Mouse (Mus musculus): ENCODE data around the gene Gpatch8.

The Gpatch8 gene

GRCm38 (mm10) chr11:102447497-102447896, 108.7 kb downstream of the Gpatch8 start, which contains the start of gene Fam171a2:
TSS of gene Fam171a2 (minus strand) at chr11:102447682.
- DNase-seq = peak; percentile 84

GRCm38 (mm10) chr11:102446581-102447461, 109.4 kb downstream of the Gpatch8 start:
- peak; percentile 84 for DNase-seq

- peak; percentile 80 for DNase-seq
Measured at GRCm38 (mm10) chr11:102445891-102446361, 110.3 kb downstream of the Gpatch8 start.

DNA sequence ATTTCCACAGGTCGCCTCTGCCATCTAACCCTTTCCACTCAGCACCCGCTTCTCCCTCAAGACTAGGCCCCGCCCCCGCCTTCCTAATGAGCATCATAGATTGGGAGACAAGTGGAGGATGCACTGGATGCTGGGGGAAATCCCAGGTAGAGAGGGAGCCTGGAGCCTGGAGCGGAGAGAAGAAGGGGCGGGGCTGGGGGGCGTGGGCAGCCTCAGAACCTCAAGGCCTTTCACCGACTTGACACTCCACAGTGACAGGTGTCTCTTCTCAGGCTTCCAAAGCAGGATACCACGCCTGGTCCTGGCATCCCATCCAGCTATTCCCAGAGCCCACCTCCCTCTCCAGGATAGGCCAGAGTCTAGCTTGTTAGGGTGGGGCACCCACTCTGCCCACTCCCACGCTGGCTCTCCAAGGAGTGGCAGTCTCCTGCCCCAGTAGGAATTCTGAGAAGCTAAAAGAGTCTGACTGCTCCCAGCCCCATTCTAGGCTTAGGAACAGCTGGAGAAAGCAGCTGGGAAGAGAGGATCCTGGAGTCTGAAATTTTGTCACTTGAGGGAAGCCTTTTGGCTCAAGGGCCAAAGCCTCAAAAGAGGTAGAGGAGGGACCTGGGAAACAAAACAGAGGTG, 110.8 kb downstream of the Gpatch8 start:
- DNase-seq = peak; percentile 67

DNA sequence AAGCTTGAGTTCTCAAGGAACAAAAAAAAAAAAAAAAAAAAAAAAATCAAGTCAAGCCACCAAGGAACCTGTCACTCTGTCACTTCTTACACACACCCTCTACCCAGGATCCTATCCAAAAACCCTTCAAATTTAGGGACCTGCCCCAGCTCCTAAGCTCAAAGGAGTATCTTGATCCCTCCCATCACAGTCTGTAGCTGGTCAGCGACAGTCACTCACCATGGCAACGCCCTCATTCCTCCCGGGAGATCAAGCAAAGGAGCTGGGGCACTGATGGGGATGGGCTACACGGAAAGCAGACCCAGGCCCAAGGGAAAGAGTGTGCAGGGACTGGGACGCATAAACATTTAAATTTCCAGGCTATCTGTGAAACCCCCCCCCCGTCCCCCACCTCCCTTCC, 111.4 kb downstream of the Gpatch8 start:
- peak; percentile 14 for DNase-seq

GRCm38 (mm10) chr11:102444321-102444720, 111.9 kb downstream of the Gpatch8 start:
- DNase-seq = no peak

DNA sequence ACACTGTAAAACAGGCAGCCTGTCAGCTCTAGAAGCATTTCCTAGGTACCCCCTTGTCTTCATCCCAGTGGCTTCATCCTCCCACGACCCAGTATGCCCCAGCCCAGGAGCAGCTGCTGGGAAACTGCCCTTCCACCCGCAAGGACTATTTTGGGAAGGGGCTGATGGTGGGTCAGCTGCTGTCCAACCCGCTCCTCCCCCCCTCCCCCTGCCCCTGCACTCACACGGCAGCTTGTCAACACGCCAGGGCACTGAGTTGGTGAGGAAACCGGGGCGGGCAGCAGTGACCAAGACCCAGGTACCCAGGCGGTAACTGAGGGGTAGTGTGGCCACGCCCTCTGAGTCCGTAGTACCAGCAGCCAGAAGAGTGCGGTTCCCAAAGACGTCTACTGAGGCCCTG, 112.5 kb downstream of the Gpatch8 start:
- DNase-seq = peak; percentile 59

DNA sequence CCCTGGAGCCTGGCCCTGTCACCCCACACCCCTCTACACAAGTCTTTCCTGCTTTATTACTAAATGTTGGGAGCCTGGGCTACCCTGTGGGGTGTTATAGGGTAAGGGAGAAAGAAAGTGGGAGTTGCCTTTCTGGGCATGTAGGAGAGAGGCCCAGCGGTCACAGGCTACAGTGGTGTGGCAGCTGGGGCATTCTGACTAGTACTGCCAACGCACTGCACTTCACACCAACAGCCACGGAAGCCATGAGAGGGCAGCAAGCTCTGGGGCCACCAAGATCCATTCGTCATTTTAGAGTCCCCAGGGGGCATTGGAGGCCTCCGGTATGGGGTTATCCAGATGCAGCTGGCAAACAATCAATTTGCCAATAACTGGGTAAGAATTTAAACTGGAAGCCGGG, 114.1 kb downstream of the Gpatch8 start:
- DNase-seq = no peak

GRCm38 (mm10) chr11:102441434-102441833, 114.8 kb downstream of the Gpatch8 start:
- no peak for DNase-seq

GRCm38 (mm10) chr11:102440255-102440654, 115.9 kb downstream of the Gpatch8 start:
- DNase-seq = no peak

DNA sequence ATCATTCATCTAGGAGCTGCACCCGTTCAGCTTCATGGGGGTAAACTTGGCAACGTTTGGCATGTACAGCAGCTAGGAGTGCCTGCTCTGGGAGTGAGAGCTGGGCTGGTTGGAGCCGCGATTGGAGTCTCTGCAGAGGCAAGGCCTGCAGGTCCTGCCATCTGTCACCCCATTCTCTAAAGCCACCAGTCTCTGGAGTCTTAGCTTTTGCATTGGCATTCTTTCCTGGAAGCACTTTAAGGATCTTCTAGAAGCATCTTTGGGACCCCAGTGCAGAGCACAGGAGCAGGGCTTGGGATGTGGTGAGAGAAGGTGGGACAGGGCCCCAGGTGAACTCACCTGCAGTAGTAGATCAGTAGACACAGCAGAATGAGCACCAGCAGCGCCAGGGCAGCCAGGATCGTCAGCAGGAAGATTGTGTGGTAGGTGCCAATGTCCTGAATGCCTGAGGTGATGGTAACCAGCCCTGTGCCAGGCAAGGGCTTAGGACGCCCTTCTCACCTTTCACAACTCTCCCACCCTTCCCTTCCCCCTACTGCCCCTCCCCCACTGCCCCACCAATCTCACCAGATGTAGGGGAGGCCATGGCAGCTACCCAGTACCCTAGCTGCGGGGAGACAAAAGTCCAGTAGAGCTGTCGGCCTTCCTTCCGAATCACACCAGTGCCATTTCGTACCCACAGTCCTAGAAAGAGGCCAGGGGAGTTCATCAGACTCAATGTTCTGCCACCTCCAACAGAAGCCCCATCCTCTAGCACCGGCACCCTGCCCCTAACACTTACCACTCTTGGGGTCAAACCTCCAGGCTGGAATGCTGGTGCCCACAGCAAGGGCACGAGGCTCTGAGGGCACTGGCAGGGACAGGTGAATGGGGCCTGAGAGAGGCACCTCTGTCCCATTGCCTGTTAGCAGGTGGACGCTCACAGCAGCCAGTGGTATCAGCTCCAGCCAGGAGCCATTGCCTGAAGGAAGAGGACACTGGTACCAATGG, 116.8 kb downstream of the Gpatch8 start:
- peak; percentile 86 for DNase-seq

- DNase-seq = peak; percentile 86
Measured at GRCm38 (mm10) chr11:102438212-102439092, 117.7 kb downstream of the Gpatch8 start.

DNA sequence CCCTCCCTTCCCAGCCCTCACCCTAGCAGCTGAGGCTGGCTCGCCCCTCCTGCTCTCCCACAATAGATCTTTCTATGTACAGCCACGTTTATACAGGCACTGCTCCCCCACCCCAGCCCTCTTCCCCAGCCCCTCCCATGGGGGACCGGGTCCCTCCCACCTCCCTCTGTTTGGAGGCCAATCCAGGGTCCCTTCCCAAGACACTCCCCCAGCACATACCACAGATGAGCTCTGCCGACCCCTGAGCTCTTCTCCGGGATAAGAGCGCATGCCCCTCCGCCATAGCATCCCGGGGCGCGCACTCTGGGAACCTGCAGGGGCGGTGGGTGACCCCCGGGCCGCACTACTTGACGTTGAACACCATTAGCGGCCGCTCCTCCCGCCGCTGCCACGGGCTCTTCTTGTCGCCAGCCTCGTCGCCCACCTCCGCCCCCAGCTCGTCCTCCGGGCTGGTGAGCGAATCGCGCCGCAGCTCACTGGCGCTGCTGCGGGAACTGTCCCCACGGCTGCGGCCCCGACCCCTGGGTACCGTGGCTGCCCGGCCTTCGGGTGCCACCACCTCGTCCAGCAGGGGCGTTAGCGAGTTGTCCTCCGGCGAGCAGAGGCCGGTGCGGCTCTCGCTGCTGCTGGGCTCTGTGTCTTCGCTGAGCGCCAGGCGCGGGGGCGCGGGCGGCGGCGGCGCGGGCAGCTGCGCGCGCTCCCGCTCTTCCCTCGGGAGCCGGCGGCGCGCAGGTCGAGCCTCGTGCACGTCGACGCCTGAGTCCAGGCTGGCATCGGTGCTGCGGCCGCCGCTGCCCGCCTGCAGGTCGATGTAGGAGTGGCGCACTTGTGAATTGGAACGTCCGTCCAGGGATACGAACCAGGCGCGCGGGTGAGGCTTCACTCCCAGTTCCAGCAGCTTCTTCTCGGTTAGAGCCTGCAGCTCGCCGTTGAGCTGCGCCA, 118.8 kb downstream of the Gpatch8 start:
- peak; percentile 75 for DNase-seq

DNA sequence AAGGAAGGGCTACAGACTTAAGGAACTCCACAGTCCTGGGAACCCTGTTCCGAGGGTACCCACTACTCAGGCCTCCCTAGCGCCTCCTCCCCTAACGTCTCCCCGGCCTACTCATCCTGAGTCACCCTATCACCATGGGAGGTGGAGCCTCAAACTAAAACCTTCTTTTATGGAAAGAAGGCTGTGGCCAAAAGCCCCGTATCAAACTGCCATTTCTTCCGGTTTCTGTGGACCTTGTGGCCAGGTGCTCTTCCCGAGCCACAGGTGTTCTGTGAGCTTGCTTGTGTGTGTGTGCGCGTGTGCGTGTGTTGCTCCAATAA, 119.8 kb downstream of the Gpatch8 start:
- DNase-seq = no peak

- peak; percentile 69 for DNase-seq
Measured at GRCm38 (mm10) chr11:102435754-102436470, 120.3 kb downstream of the Gpatch8 start.

DNA sequence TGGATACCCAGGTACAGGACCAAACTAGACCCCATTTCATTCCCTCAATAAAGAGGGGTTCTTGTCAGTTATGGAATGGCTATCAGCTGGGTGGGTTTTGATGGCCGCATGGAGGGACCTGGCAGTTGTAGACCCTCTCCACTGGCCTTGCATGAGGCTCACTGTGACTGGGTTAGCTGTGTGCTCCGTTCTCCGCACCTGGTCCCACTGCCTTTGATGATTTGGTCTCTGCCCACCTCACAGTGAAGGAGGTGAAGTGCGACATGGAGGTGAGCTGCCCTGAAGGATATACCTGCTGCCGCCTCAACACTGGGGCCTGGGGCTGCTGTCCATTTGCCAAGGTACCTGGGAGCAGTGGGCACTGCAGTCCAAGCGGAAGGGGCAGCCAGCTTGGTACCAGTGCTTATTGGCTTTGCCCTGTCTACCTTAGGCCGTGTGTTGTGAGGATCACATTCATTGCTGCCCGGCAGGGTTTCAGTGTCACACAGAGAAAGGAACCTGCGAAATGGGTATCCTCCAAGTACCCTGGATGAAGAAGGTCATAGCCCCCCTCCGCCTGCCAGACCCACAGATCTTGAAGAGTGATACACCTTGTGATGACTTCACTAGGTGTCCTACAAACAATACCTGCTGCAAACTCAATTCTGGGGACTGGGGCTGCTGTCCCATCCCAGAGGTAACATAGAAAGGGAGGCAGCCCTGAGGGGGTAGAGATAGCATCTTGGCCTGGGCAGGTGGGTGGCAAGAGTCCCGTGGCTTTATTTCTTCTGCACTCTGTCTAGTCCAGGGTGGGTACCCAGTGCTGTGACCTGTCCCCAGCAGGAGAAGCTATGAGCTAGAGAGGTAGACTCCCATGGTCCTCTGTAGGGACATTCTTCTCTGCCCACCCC, 121.1 kb downstream of the Gpatch8 start:
- DNase-seq = peak; percentile 67

DNA sequence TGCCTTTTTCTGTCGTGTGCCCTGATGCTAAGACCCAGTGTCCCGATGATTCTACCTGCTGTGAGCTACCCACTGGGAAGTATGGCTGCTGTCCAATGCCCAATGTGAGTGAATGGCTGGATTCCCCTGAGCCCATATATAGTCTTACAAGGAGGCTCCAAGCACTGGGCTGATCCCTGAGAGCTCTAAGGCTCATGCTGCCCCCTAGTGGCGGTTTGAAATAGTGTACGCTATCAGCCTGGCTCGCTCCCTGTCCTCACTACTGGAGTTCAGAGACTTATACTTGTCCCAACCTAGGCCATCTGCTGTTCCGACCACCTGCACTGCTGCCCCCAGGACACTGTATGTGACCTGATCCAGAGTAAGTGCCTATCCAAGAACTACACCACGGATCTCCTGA, 121.8 kb downstream of the Gpatch8 start:
- DNase-seq = peak; percentile 89

GRCm38 (mm10) chr11:102433866-102434265, 122.3 kb downstream of the Gpatch8 start:
- no peak for DNase-seq

- DNase-seq = peak; percentile 87
Measured at GRCm38 (mm10) chr11:102432896-102433295, 123.3 kb downstream of the Gpatch8 start.

Measured in cerebellum, adult 9-11 months (tissue).